10 mouse cellular contexts compared by ENCODE assay signal in the genomic region with DNA sequence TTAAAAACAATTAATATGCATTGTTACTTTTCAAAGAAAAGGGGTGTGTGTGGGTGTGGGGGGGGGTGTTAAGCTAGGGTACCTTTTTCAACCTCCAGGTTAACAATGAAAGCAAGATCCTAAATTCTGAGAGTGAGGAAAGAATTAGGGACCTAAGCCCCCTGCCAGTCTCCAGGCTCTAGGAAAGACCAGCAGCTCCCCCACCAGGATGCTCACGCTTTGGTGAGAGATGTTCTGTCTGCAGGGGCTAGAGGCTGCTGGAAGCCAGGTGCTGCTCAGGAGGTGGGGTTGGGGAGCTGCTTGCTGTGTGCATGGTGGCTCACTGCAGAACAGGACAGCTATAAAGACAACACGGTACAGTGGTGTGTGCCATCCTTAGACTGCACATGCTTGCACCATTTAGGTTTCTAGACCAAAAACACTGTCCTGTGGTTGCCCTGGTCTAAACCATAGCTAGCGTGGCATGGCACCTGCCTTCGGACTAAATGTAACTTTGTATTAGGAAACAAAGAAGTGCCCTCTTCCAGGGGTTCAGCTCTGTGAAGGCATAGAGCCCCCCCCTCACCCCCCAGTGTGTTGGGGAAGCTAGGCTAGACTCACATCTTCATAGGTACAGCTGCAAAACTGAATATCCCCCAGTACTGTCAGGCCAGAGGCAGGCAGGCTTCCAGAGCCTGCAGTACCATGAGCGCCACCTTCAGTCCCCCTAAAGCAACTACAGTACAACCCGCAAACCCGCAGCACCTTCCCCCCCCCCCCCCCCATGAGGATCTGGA.
DNase-seq lines count a peak whose midpoint lies in the region; ATAC-seq and TF ChIP-seq lines count a peak whose summit lies in the region.
"Had no signal": no experiment of that assay in that cellular context is flagged by ENCODE, and none has a peak within 500 bp of the region (broad histone marks: within the 10 kb centered on the region; RNA-seq: fewer than 3 reads in every experiment).

No protein-coding gene starts in this region.

- no peak overlapping the region for H3K4me3 ChIP-seq in lung, adult 2 months (replicated peaks; ENCODE audit: extremely low read depth, low read depth, low read length)
- H3K4me3 ChIP-seq: embryonic facial prominence, embryonic 13.5 days; liver, embryonic 15.5 days had no signal

- 0 out of 2 replicates have a peak, but pooled peaks have one; percentile 17 for ATAC-seq in frontal cortex, adult (ENCODE audit: low TSS enrichment)
- peak; percentile 43 for ATAC-seq in megakaryocyte progenitor cell, adult 5-6 weeks (replicated peaks; ENCODE audit: poor library complexity)

- peak; percentile 19; the same call in 1 of the 2 replicates for TF ChIP-seq CTCF in lung, adult 2 months (IDR thresholded peaks at IDR 0.05; ENCODE audit: insufficient read depth, low read length)

- no peak for TF ChIP-seq POLR2A in lung, adult 2 months (IDR thresholded peaks at IDR 0.05; ENCODE audit: borderline replicate concordance, extremely low read depth, low read depth, low read length)

- intact Hi-C loops in heart, postnatal 36 days (cut with DNase I): loop anchor here (10.0 kb wide), 1 partner anchor 781 kb away; no protein-coding TSS in a partner anchor

- DNase-seq in frontal cortex, postnatal 25 days (ENCODE audit: low spot score in 2 of 2): no peak
- DNase-seq in lung, adult 2 months: no peak
- DNase-seq in lung, postnatal 4 days: no peak
- DNase-seq in R1 (ENCODE audit: low read depth, low spot score): peak; percentile 46
- no peak for DNase-seq in ovary, postnatal 36 days (ENCODE audit: low spot score)
- no peak for DNase-seq in heart, postnatal 36 days

- WGBS in lung, adult 2 months: 37% methylated on average over 7 of the region's 7 CpGs

- H3K4me1 ChIP-seq in lung, adult 2 months (ENCODE audit: control insufficient read depth, insufficient read depth, low read length): peaks cover 2% of the 10 kb centered on the region; the same call in 1 of the 2 replicates
- H3K4me1 ChIP-seq: liver, embryonic 15.5 days had no signal
